Mouse (Mus musculus) cerebellum, adult 2 months (tissue): ENCODE results near the gene Gm11114. TPM values are rescaled to one million over a fixed set of nuclear protein-coding genes. Genes with fewer than 3 reads are reported as not detected.

Experiments used
- DNase-seq, 2 experiments: peaks; one replicate each; pipeline ENCODE4 v3.0.0; 2021
- H3K27ac ChIP-seq: fragments of 200-500 bp; 2 replicates; pipeline ENCODE4 v1.5.1; 2012; ENCODE audit warnings: low read length, control low read depth, inconsistent platforms; ENCODE audit not compliant: insufficient read depth
- H3K27me3 ChIP-seq: fragments of 200-500 bp; 2 replicates; pipeline ENCODE4 v1.6.1; 2012; ENCODE audit warnings: inconsistent platforms, mild to moderate bottlenecking, low read length, moderate library complexity; ENCODE audit not compliant: control insufficient read depth, insufficient read depth
- H3K4me1 ChIP-seq: fragments of 200-500 bp; 2 replicates; pipeline ENCODE4 v1.6.1; 2011; ENCODE audit warnings: low read length; ENCODE audit not compliant: control insufficient read depth, insufficient read depth
- H3K4me3 ChIP-seq: fragments of 200-500 bp; replicated peaks from 2 replicates; pipeline ENCODE3; 2011; ENCODE audit warnings: mild to moderate bottlenecking, low read depth, low read length, control low read depth; ENCODE audit not compliant: insufficient read depth
- CTCF ChIP-seq: fragments of 200-500 bp; IDR thresholded peaks from 2 replicates; pipeline ENCODE4 v1.5.1; 2011; ENCODE audit warnings: low read depth, mild to moderate bottlenecking, control low read depth, low read length, moderate library complexity, borderline replicate concordance; ENCODE audit not compliant: insufficient read depth
- POLR2A ChIP-seq: fragments of 200-500 bp; IDR thresholded peaks from 2 replicates; pipeline ENCODE4 v1.6.1; 2011; ENCODE audit warnings: low read length, control low read depth, borderline replicate concordance; ENCODE audit not compliant: insufficient read depth
- WGBS: fragments of 180-500 bp; shearing (Covaris S2); methylation state at CpG from one replicate; pipeline ENCODE4 v1.1.7; 2018; 5-methylcytosine and 5-hydroxymethylcytosine counted together
- polyA plus RNA-seq: library from polyadenylated mRNA; depleted of rRNA; stranded (reverse); fragments of >200 nt; gene quantifications from 2 replicates; pipeline ENCODE4 v1.2.3, GENCODE M21; 2012

Gm11114 gene
- polyA plus RNA-seq, 1 experiment = not detected

- no peak overlapping the region for H3K4me3 ChIP-seq
- H3K27ac ChIP-seq = no peak overlapping the region
- no peaks in the 10 kb centered on the region; the same call in 1 of the 2 replicates for H3K27me3 ChIP-seq
- DNase-seq = no peak
- WGBS = 51% methylated on average over 17 of the region's 17 CpGs
- no peaks in the 10 kb centered on the region; the same call in 1 of the 2 replicates for H3K4me1 ChIP-seq
- no peak for TF ChIP-seq CTCF
- no peak for TF ChIP-seq POLR2A
These were observed 12.8 kb downstream of the Gm11114 start for GRCm38 (mm10) chr9:85325201-85325868.

GRCm38 (mm10) chr9:85326292-85327241 lies 14.0 kb downstream of the Gm11114 start:
- 1% methylated on average over 83 of the region's 88 CpGs for WGBS

GRCm38 (mm10) chr9:85327242-85328211 lies 15.0 kb downstream of the Gm11114 start, which contains the start of gene Tent5a:
Gene Tent5a (minus strand): TSS chr9:85327348.
- H3K4me3 ChIP-seq = peak within 1 kb of the TSS; percentile 58

More at GRCm38 (mm10) chr9:85326292-85327241, 14.0 kb downstream of the Gm11114 start:
- peak overlapping the region; percentile 58 for H3K4me3 ChIP-seq
- peak; percentile 2 to 16 for DNase-seq
- no peaks in the 10 kb centered on the region; the same call in 1 of the 2 replicates for H3K4me1 ChIP-seq
- TF ChIP-seq CTCF = no peak
- TF ChIP-seq POLR2A = no peak
- no peaks in the 10 kb centered on the region; the same call in 1 of the 2 replicates for H3K27me3 ChIP-seq
- H3K27ac ChIP-seq = no peak overlapping the region

GRCm38 (mm10) chr9:85328259-85328658 lies 15.7 kb downstream of the Gm11114 start:
- TF ChIP-seq POLR2A (no peak), CTCF (peak; percentile 68)
- peak; percentile 43 to 65 for DNase-seq
- H3K4me3 ChIP-seq = peak overlapping the region; percentile 58
- H3K4me1 ChIP-seq = no peaks in the 10 kb centered on the region; the same call in 1 of the 2 replicates
- no peaks in the 10 kb centered on the region; the same call in 1 of the 2 replicates for H3K27me3 ChIP-seq
- 3% methylated on average over 16 of the region's 16 CpGs for WGBS
- no peak overlapping the region for H3K27ac ChIP-seq

More at GRCm38 (mm10) chr9:85327242-85328211, 15.0 kb downstream of the Gm11114 start, which contains the start of gene Tent5a:
- no peak for TF ChIP-seq CTCF
- no peak for TF ChIP-seq POLR2A
- H3K27me3 ChIP-seq = no peaks in the 10 kb centered on the region; the same call in 1 of the 2 replicates
- no peaks in the 10 kb centered on the region; the same call in 1 of the 2 replicates for H3K4me1 ChIP-seq
- H3K27ac ChIP-seq = no peak within 1 kb of the TSS; the same call in 1 of the 2 replicates
- peak; percentile 12 to 15 for DNase-seq
- under 1% methylated on average over 72 of the region's 72 CpGs for WGBS

GRCm38 (mm10) chr9:85331521-85331920 lies 18.9 kb downstream of the Gm11114 start:
- 32% methylated on average over 2 of the region's 2 CpGs for WGBS
- DNase-seq = no peak
- H3K4me3 ChIP-seq = no peak overlapping the region
- TF ChIP-seq POLR2A (no peak), CTCF (no peak)
- no peaks in the 10 kb centered on the region; the same call in 1 of the 2 replicates for H3K27me3 ChIP-seq
- no peaks in the 10 kb centered on the region; the same call in 1 of the 2 replicates for H3K4me1 ChIP-seq
- H3K27ac ChIP-seq = no peak overlapping the region

GRCm38 (mm10) chr9:85336046-85336445 lies 23.5 kb downstream of the Gm11114 start:
- no peaks in the 10 kb centered on the region for H3K4me1 ChIP-seq
- 88% methylated on average over 7 of the region's 7 CpGs for WGBS
- no peak for TF ChIP-seq CTCF
- TF ChIP-seq POLR2A = no peak

GRCm38 (mm10) chr9:85340303-85340702 lies 27.7 kb downstream of the Gm11114 start:
- TF ChIP-seq CTCF (no peak), POLR2A (no peak)
- H3K27me3 ChIP-seq = no peaks in the 10 kb centered on the region
- 78% methylated on average over 3 of the region's 3 CpGs for WGBS
- H3K27ac ChIP-seq = no peak overlapping the region
- no peak overlapping the region for H3K4me3 ChIP-seq
- no peak for DNase-seq
- H3K4me1 ChIP-seq = no peaks in the 10 kb centered on the region

More at GRCm38 (mm10) chr9:85336046-85336445, 23.5 kb downstream of the Gm11114 start:
- Histone ChIP-seq H3K27me3 (no peaks in the 10 kb centered on the region), H3K4me3 (no peak overlapping the region), H3K27ac (no peak overlapping the region)
- DNase-seq = no peak
